Mouse (Mus musculus) MEL (cell line): ENCODE measurements at regions not wholly inside any gene's neighbourhood (a gene's known extent, or its start where the extent isn't known, plus 50 kb on each side); places are given as distances from the start of the nearest gene placed in this dataset.

Experiments used
- DNase-seq: peaks from one replicate; pipeline ENCODE4 v3.0.0; 2011; ENCODE audit warnings: low read depth, low spot score
- H3K27ac ChIP-seq: 2 replicates; pipeline ENCODE4 v1.5.1; 2012; ENCODE audit warnings: low read depth, mild to moderate bottlenecking, control low read depth, low read length, moderate library complexity; ENCODE audit not compliant: control insufficient read depth
- H3K27me3 ChIP-seq, 2 experiments: fragments of 150-350 bp in 1 of 2; sonication (generic) in 1 of 2; 2 replicates each; pipeline ENCODE4 v1.6.1; 2012; ENCODE audit warnings: low read length in 2 of 2, mild to moderate bottlenecking in 2 of 2, improper control_type of control experiment in 1 of 2, moderate library complexity in 1 of 2; ENCODE audit not compliant: insufficient read depth in 2 of 2, control insufficient read depth in 1 of 2
- H3K36me3 ChIP-seq, 2 experiments: 2 replicates each; pipeline ENCODE4 v1.6.1; 2012 to 2014; ENCODE audit warnings: low read length in 2 of 2, improper control_type of control experiment in 1 of 2, inconsistent platforms in 1 of 2, mild to moderate bottlenecking in 1 of 2; ENCODE audit not compliant: insufficient read depth in 2 of 2, control insufficient read depth in 1 of 2
- H3K4me1 ChIP-seq, 2 experiments: fragments of 150-350 bp in 1 of 2; sonication (generic) in 1 of 2; 2 replicates each; pipeline ENCODE4 v1.6.1; 2012; ENCODE audit warnings: low read length in 2 of 2, improper control_type of control experiment in 1 of 2, mild to moderate bottlenecking in 1 of 2; ENCODE audit not compliant: insufficient read depth in 2 of 2, control insufficient read depth in 1 of 2
- H3K4me3 ChIP-seq, 2 experiments: fragments of 150-350 bp in 1 of 2; sonication (generic) in 1 of 2; 2 replicates each; pipeline ENCODE4 v1.5.1; 2012; ENCODE audit warnings: low read depth in 2 of 2, low read length in 2 of 2, mild to moderate bottlenecking in 2 of 2, moderate library complexity in 2 of 2, control low read depth in 1 of 2, improper control_type of control experiment in 1 of 2; ENCODE audit not compliant: control insufficient read depth in 1 of 2, insufficient read depth in 1 of 2
- H3K79me2 ChIP-seq: 2 replicates; pipeline ENCODE4 v1.6.1; 2012; ENCODE audit warnings: mild to moderate bottlenecking, low read length, moderate library complexity; ENCODE audit not compliant: control insufficient read depth, poor library complexity, insufficient read depth
- H3K9ac ChIP-seq: 2 replicates; pipeline ENCODE4 v1.6.1; 2012; ENCODE audit warnings: low read depth, mild to moderate bottlenecking, control low read depth, low read length, moderate library complexity; ENCODE audit not compliant: control insufficient read depth, poor library complexity, severe bottlenecking
- H3K9me3 ChIP-seq: fragments of 150-350 bp; sonication (generic); replicated peaks from 2 replicates; pipeline ENCODE4 v1.6.1; 2012; ENCODE audit warnings: mild to moderate bottlenecking, low read length, improper control_type of control experiment, moderate library complexity; ENCODE audit not compliant: insufficient read depth
- CHD1 ChIP-seq: IDR thresholded peaks from 2 replicates; pipeline ENCODE4 v1.6.1; 2012; ENCODE audit warnings: low read depth, mild to moderate bottlenecking, inconsistent platforms, low read length, improper control_type of control experiment
- CHD2 ChIP-seq: IDR thresholded peaks from 2 replicates; pipeline ENCODE4 v1.6.1; 2011; ENCODE audit warnings: low read length, improper control_type of control experiment
- CTCF ChIP-seq, 3 experiments: IDR thresholded peaks in 2 of 3; conservative IDR thresholded peaks in 1 of 3; 2 replicates each; pipeline ENCODE4 v1.5.1; 2011 to 2012; ENCODE audit warnings: low read length in 3 of 3, low read depth in 2 of 3, mild to moderate bottlenecking in 2 of 3, improper control_type of control experiment in 1 of 3, inconsistent platforms in 1 of 3, mixed read lengths in 1 of 3, moderate library complexity in 1 of 3; ENCODE audit not compliant: control insufficient read depth in 1 of 3, insufficient read depth in 1 of 3, poor library complexity in 1 of 3, severe bottlenecking in 1 of 3
- E2F4 ChIP-seq: IDR thresholded peaks from 2 replicates; pipeline ENCODE4 v1.6.1; 2011; ENCODE audit warnings: low read depth, low read length, improper control_type of control experiment, borderline replicate concordance
- EP300 ChIP-seq, 2 experiments: IDR thresholded peaks; 2 replicates each; pipeline ENCODE4 v1.6.1; 2011; ENCODE audit warnings: improper control_type of control experiment in 2 of 2, low read length in 2 of 2, low read depth in 1 of 2, mild to moderate bottlenecking in 1 of 2
- HCFC1 ChIP-seq: IDR thresholded peaks from 2 replicates; pipeline ENCODE4 v1.6.1; 2012; ENCODE audit warnings: low read depth, mild to moderate bottlenecking, inconsistent platforms, low read length, improper control_type of control experiment, moderate library complexity
- JUND ChIP-seq: IDR thresholded peaks from 2 replicates; pipeline ENCODE4 v1.6.1; 2011; ENCODE audit warnings: low read depth, mild to moderate bottlenecking, improper control_type of control experiment, low read length
- KAT2A ChIP-seq: conservative IDR thresholded peaks from 2 replicates; pipeline ENCODE4 v1.6.1; 2012; ENCODE audit warnings: low read depth, low read length, improper control_type of control experiment, inconsistent platforms
- MAFK ChIP-seq: IDR thresholded peaks from 2 replicates; pipeline ENCODE4 v1.6.1; 2011; ENCODE audit warnings: low read depth, mild to moderate bottlenecking, low read length, improper control_type of control experiment, borderline replicate concordance
- MAX ChIP-seq: IDR thresholded peaks from 2 replicates; pipeline ENCODE4 v1.6.1; 2011; ENCODE audit warnings: low read length, improper control_type of control experiment
- MAZ ChIP-seq: IDR thresholded peaks from 2 replicates; pipeline ENCODE4 v1.6.1; 2012; ENCODE audit warnings: low read depth, mild to moderate bottlenecking, inconsistent platforms, low read length, improper control_type of control experiment
- MYB ChIP-seq: IDR thresholded peaks from 2 replicates; pipeline ENCODE4 v1.6.1; 2011; ENCODE audit warnings: mild to moderate bottlenecking, low read depth, low read length, improper control_type of control experiment
- NRF1 ChIP-seq: IDR thresholded peaks from 2 replicates; pipeline ENCODE4 v1.6.1; 2014; ENCODE audit warnings: low read depth, mild to moderate bottlenecking, inconsistent platforms, low read length, improper control_type of control experiment, moderate library complexity; ENCODE audit not compliant: poor library complexity, insufficient read depth, severe bottlenecking
- POLR2AphosphoS2 ChIP-seq: IDR thresholded peaks from 2 replicates; pipeline ENCODE4 v1.6.1; 2011; ENCODE audit warnings: low read length, improper control_type of control experiment
- POLR2AphosphoS5 ChIP-seq: IDR thresholded peaks from 2 replicates; pipeline ENCODE4 v1.6.1; 2012; ENCODE audit warnings: low read depth, borderline replicate concordance, mild to moderate bottlenecking, inconsistent platforms, low read length, moderate library complexity, mixed read lengths
- RAD21 ChIP-seq: IDR thresholded peaks from 2 replicates; pipeline ENCODE4 v1.6.1; 2011; ENCODE audit warnings: mild to moderate bottlenecking, low read depth, low read length, improper control_type of control experiment
- SIN3A ChIP-seq: IDR thresholded peaks from 2 replicates; pipeline ENCODE4 v1.6.1; 2012; ENCODE audit warnings: low read length, improper control_type of control experiment, inconsistent platforms
- TAL1 ChIP-seq: IDR thresholded peaks from 2 replicates; pipeline ENCODE4 v1.6.1; 2012; ENCODE audit warnings: mild to moderate bottlenecking, inconsistent platforms, low read length, moderate library complexity, mixed read lengths
- TCF12 ChIP-seq: IDR thresholded peaks from 2 replicates; pipeline ENCODE4 v1.6.1; 2014; ENCODE audit warnings: low read depth, mild to moderate bottlenecking, inconsistent platforms, low read length, improper control_type of control experiment, moderate library complexity
- UBTF ChIP-seq: IDR thresholded peaks from 2 replicates; pipeline ENCODE4 v1.6.1; 2012; ENCODE audit warnings: low read depth, mild to moderate bottlenecking, inconsistent platforms, low read length, improper control_type of control experiment, moderate library complexity, borderline replicate concordance; ENCODE audit not compliant: insufficient read depth
- USF1 ChIP-seq: IDR thresholded peaks from 2 replicates; pipeline ENCODE4 v1.6.1; 2014; ENCODE audit warnings: low read depth, mild to moderate bottlenecking, inconsistent platforms, low read length, improper control_type of control experiment, moderate library complexity
- ZMIZ1 ChIP-seq: IDR thresholded peaks from 2 replicates; pipeline ENCODE4 v1.6.1; 2012; ENCODE audit warnings: low read depth, mild to moderate bottlenecking, inconsistent platforms, low read length, improper control_type of control experiment, moderate library complexity

DNA sequence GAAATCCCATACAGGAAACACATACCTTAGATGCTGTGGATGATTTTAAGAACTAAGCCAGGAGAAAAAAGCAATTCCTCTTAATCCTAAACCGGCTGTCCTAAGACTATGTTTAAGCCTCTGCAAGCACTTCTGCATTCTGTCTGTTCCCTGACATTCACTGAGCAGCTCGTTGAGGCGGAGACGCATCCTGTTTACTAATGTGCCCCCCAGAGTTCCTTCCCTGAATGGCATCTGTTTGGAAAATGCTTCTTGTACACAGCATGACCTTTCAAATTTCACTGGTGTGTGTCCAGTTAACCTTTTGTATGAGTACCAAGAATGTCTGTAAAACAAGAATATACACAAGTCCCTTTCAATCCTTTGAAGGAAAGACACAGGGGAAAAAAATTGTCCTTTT, 73.4 kb upstream of the Zdhhc17 start:
- TF ChIP-seq USF1 (no peak), NRF1 (no peak), JUND (no peak), CHD1 (no peak), ZMIZ1 (no peak), E2F4 (no peak), SIN3A (no peak), TAL1 (no peak)
- DNase-seq, result no peak
- no peaks in the 10 kb centered on the region for H3K27me3 ChIP-seq
- H3K9ac ChIP-seq, result no peak overlapping the region
- H3K9me3 ChIP-seq, result no peaks in the 10 kb centered on the region
- no peak overlapping the region for H3K27ac ChIP-seq
- H3K4me3 ChIP-seq, result no peak overlapping the region
- H3K4me1 ChIP-seq, result no peaks in the 10 kb centered on the region
- no peaks in the 10 kb centered on the region for H3K79me2 ChIP-seq
- H3K36me3 ChIP-seq, result peaks cover 0 to 1% of the 10 kb centered on the region in 2 experiments; a peak in 2 of 4 replicates

DNA sequence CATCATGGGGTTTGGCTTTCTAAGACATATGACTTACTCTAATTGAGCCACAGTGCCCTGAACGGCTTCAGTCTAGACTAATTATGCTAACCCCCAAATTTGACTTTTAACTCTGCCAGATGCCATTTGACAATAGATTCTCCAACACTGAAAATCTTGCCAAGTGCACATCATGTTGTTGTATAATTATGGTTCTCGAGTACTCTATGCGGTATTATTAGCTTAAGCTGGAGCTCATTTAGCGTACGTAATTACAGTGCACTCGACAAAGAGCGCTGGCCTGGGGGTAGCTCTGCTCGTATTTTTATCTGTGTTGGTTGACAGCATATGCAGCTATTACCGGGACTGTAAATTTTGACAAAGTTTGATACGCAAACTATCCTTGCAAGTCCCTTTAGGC, 70.4 kb upstream of the Zdhhc17 start:
- TF ChIP-seq CHD1 (no peak), MAX (no peak), SIN3A (no peak), MYB (no peak), CHD2 (no peak), TCF12 (no peak)
- peaks cover 0 to 13% of the 10 kb centered on the region in 2 experiments; a peak in 2 of 4 replicates for H3K36me3 ChIP-seq
- H3K9ac ChIP-seq, result no peak overlapping the region
- no peak for DNase-seq
- no peak overlapping the region for H3K27ac ChIP-seq
- no peaks in the 10 kb centered on the region for H3K9me3 ChIP-seq
- H3K4me3 ChIP-seq, result no peak overlapping the region
- peaks cover 0 to 17% of the 10 kb centered on the region in 2 experiments; a peak in 2 of 4 replicates for H3K4me1 ChIP-seq
- no peaks in the 10 kb centered on the region for H3K27me3 ChIP-seq
- H3K79me2 ChIP-seq, result no peaks in the 10 kb centered on the region

DNA sequence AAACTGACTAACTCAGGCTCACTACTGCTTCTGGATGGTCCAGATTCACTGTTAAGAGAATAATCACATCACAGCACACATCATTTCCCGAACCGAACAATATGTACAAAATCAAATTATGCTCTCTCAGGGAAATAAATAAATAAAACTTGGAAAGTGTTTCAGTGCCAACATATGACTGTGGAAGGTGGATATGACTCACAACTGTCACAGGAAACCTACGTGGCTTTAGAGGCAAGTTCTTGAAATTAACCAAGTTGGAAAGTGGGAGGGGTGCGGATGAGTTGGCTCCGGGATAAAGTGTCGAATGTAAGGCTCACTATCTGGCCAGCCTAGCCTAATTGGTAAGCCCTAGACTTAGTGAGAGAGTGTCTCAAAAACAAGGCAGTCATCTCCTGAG, 69.1 kb upstream of the Zdhhc17 start:
- Histone ChIP-seq H3K27ac (no peak overlapping the region), H3K36me3 (peaks cover 0 to 19% of the 10 kb centered on the region in 2 experiments; a peak in 2 of 4 replicates), H3K9me3 (no peaks in the 10 kb centered on the region)
- TF ChIP-seq CTCF (IDR thresholded peaks at IDR 0.05 in 2 of 3, conservative IDR thresholded peaks at IDR 0.05 in 1 of 3; ENCODE audit: control insufficient read depth in 1 of 3, insufficient read depth in 1 of 3, low read depth in 2 of 3, low read length in 3 of 3, poor library complexity in 1 of 3, severe bottlenecking in 1 of 3), result no peak
- TF ChIP-seq RAD21, result no peak
- no peak for TF ChIP-seq HCFC1
- no peak for TF ChIP-seq SIN3A
- TF ChIP-seq ZMIZ1, result no peak
- TF ChIP-seq EP300 (IDR thresholded peaks at IDR 0.05; ENCODE audit: low read depth in 1 of 2, low read length in 2 of 2), result no peak
- no peak for TF ChIP-seq E2F4
- TF ChIP-seq POLR2AphosphoS2, result no peak
- no peak for TF ChIP-seq POLR2AphosphoS5
- TF ChIP-seq MAZ, result no peak
- no peak for TF ChIP-seq TAL1
- no peak for TF ChIP-seq UBTF
- TF ChIP-seq KAT2A, result no peak
- TF ChIP-seq MAFK, result no peak
- TF ChIP-seq, all 39 proteins: peak for 0
- Histone ChIP-seq H3K9ac (no peak overlapping the region), H3K79me2 (no peaks in the 10 kb centered on the region), H3K27me3 (no peaks in the 10 kb centered on the region), H3K4me3 (no peak overlapping the region), H3K4me1 (peaks cover 0 to 22% of the 10 kb centered on the region in 2 experiments; a peak in 2 of 4 replicates)
- no peak for DNase-seq
